Mouse (Mus musculus): ENCODE measurements around the gene Eef1akmt2. TPM values are rescaled to one million over a fixed set of nuclear protein-coding genes. Genes with fewer than 3 reads are reported as not detected.

Eef1akmt2 gene
- polyA plus RNA-seq, 1 experiment from 2014 or later = 76.6 TPM

GRCm38 (mm10) chr7:132813416-132814088, 38.9 kb downstream of the Eef1akmt2 start, which contains the start of gene Fam53b:
Gene Fam53b, minus strand, starts transcription at chr7:132813886.
- DNase-seq (ENCODE audit: low spot score) (peak; percentile 76), ATAC-seq (replicated peaks; ENCODE audit: low FRiP score, low read depth) (peak; percentile 61)
- Histone ChIP-seq H3K9ac (ENCODE audit: low read depth, low read length) (peak within 1 kb of the TSS; percentile 87), H3K9me3 (replicated peaks; ENCODE audit: low read length) (no peaks in the 10 kb centered on the region), H3K4me3 (replicated peaks; ENCODE audit: low read depth, low read length) (peak within 1 kb of the TSS; percentile 68), H3K4me2 (ENCODE audit: low read length) (peak within 1 kb of the TSS; percentile 92), H3K36me3 (ENCODE audit: insufficient read depth, low read length) (no peaks in the 10 kb centered on the region), H3K27ac (peak within 1 kb of the TSS; percentile 95), H3K4me1 (replicated peaks; ENCODE audit: insufficient read depth, low read length) (peaks cover 32% of the 10 kb centered on the region), H3K27me3 (ENCODE audit: insufficient read depth, low read length) (no peaks in the 10 kb centered on the region)
- WGBS = under 1% methylated on average over 78 of the region's 85 CpGs
- no peak; the same call in 1 of the 2 replicates for TF ChIP-seq CTCF (IDR thresholded peaks at IDR 0.05; ENCODE audit: low read depth)

GRCm38 (mm10) chr7:132812619-132813415, 39.7 kb downstream of the Eef1akmt2 start:
- Histone ChIP-seq H3K27me3 (ENCODE audit: insufficient read depth, low read length) (no peaks in the 10 kb centered on the region), H3K9me3 (replicated peaks; ENCODE audit: low read length) (no peaks in the 10 kb centered on the region), H3K36me3 (ENCODE audit: insufficient read depth, low read length) (no peaks in the 10 kb centered on the region), H3K4me3 (replicated peaks; ENCODE audit: low read depth, low read length) (peak overlapping the region; percentile 68), H3K4me2 (ENCODE audit: low read length) (peak overlapping the region; percentile 92), H3K9ac (ENCODE audit: low read depth, low read length) (peak overlapping the region; percentile 87), H3K4me1 (replicated peaks; ENCODE audit: insufficient read depth, low read length) (peaks cover 34% of the 10 kb centered on the region), H3K27ac (peak overlapping the region; percentile 95)
- ATAC-seq (replicated peaks; ENCODE audit: low FRiP score, low read depth) = peak; percentile 37
- WGBS = under 1% methylated on average over 59 of the region's 59 CpGs
- DNase-seq (ENCODE audit: low spot score) = peak; percentile 50
- TF ChIP-seq CTCF (IDR thresholded peaks at IDR 0.05; ENCODE audit: low read depth) = no peak

- Histone ChIP-seq H3K27ac (peak overlapping the region; percentile 95), H3K4me1 (replicated peaks; ENCODE audit: insufficient read depth, low read length) (peaks cover 42% of the 10 kb centered on the region), H3K9me3 (replicated peaks; ENCODE audit: low read length) (no peaks in the 10 kb centered on the region), H3K4me3 (replicated peaks; ENCODE audit: low read depth, low read length) (peak overlapping the region; percentile 68), H3K27me3 (ENCODE audit: insufficient read depth, low read length) (no peaks in the 10 kb centered on the region), H3K4me2 (ENCODE audit: low read length) (peak overlapping the region; percentile 92), H3K9ac (ENCODE audit: low read depth, low read length) (peak overlapping the region; percentile 87), H3K36me3 (ENCODE audit: insufficient read depth, low read length) (no peaks in the 10 kb centered on the region)
- TF ChIP-seq CTCF (IDR thresholded peaks at IDR 0.05; ENCODE audit: low read depth) = peak; percentile 46; the same call in 1 of the 2 replicates
- no peak for ATAC-seq (replicated peaks; ENCODE audit: low FRiP score, low read depth)
- DNase-seq (ENCODE audit: low spot score) = peak; percentile 62
- WGBS = 15% methylated on average over 23 of the region's 23 CpGs
Measured at GRCm38 (mm10) chr7:132811716-132812618, 40.5 kb downstream of the Eef1akmt2 start.

GRCm38 (mm10) chr7:132810879-132811278, 41.6 kb downstream of the Eef1akmt2 start:
- Histone ChIP-seq H3K27ac (0 out of 2 replicates have a peak overlapping the region, but pooled peaks have one; percentile 82), H3K36me3 (ENCODE audit: insufficient read depth, low read length) (no peaks in the 10 kb centered on the region), H3K4me3 (replicated peaks; ENCODE audit: low read depth, low read length) (no peak overlapping the region; the same call in 1 of the 2 replicates), H3K9ac (ENCODE audit: low read depth, low read length) (no peak overlapping the region), H3K4me2 (ENCODE audit: low read length) (peak overlapping the region; percentile 92), H3K9me3 (replicated peaks; ENCODE audit: low read length) (no peaks in the 10 kb centered on the region), H3K27me3 (ENCODE audit: insufficient read depth, low read length) (no peaks in the 10 kb centered on the region), H3K4me1 (replicated peaks; ENCODE audit: insufficient read depth, low read length) (peaks cover 52% of the 10 kb centered on the region)
- peak; percentile 95 for TF ChIP-seq CTCF (IDR thresholded peaks at IDR 0.05; ENCODE audit: low read depth)
- whole genome bisulfite sequencing = 70% methylated on average over 1 of the region's 1 CpGs
- DNase-seq (ENCODE audit: low spot score) (peak; percentile 94), ATAC-seq (replicated peaks; ENCODE audit: low FRiP score, low read depth) (peak; percentile 17; the same call in 1 of the 2 replicates)

GRCm38 (mm10) chr7:132810368-132810767, 42.1 kb downstream of the Eef1akmt2 start:
- TF ChIP-seq CTCF (IDR thresholded peaks at IDR 0.05; ENCODE audit: low read depth) = no peak
- 23% methylated on average over 6 of the region's 6 CpGs for WGBS
- H3K27me3 ChIP-seq (ENCODE audit: insufficient read depth, low read length) = no peaks in the 10 kb centered on the region
- DNase-seq (ENCODE audit: low spot score) (no peak), ATAC-seq (replicated peaks; ENCODE audit: low FRiP score, low read depth) (no peak)
- H3K9ac ChIP-seq (ENCODE audit: low read depth, low read length) = 0 out of 2 replicates have a peak overlapping the region, but pooled peaks have one; percentile 14
- H3K27ac ChIP-seq = peak overlapping the region; percentile 82
- no peaks in the 10 kb centered on the region for H3K9me3 ChIP-seq (replicated peaks; ENCODE audit: low read length)
- H3K4me1 ChIP-seq (replicated peaks; ENCODE audit: insufficient read depth, low read length) = peaks cover 53% of the 10 kb centered on the region
- H3K4me3 ChIP-seq (replicated peaks; ENCODE audit: low read depth, low read length) = no peak overlapping the region
- no peaks in the 10 kb centered on the region for H3K36me3 ChIP-seq (ENCODE audit: insufficient read depth, low read length)
- peak overlapping the region; percentile 32; the same call in 1 of the 2 replicates for H3K4me2 ChIP-seq (ENCODE audit: low read length)
